Mouse (Mus musculus): ENCODE measurements around the gene Ifitm3. TPM values are rescaled to one million over a fixed set of nuclear protein-coding genes. Genes with fewer than 3 reads are reported as not detected.

The Ifitm3 gene
- polyA plus RNA-seq, 1 experiment from 2014 or later: 303 TPM

DNA sequence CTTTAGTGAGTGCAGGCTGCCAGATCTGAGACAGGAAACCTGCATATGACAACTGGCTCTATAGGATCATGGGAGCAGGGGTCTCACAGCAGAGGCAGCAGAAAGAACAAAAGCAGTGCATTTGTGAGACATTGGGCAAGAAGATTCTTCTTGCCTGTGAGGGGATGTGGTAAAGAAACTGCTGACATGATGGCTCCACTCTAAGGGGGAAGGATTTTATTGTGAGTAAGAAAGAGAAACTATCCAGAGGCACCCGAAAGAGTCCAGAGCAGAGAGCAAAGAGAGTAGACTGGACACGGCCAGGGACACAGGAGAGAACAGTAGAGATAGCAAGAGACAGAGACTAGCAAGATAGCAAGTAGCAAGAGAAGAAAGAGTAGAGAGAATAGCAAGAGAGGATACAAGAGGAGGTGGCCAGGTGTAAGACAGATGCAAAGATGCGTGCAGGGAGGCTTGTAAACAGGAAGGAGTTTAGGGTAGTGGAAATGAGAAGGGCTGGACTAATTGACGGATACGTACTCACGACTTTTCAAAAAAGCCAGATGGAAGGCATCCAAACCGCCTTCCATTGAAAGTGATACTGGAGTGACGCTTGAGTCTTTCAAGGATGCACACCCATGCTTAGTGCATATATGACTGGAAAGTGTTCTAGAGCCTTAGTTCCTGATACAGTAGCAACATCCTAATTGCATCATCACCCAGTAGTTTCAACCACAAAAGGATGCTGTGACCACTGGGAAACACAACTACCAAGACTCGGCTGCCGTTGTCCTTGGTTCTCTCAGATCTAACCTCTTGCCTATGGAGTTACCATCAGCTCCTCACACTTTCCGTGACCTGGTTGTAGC, 11.5 kb downstream of the Ifitm3 start:
- H3K4me3 ChIP-seq (ENCODE audit: low read depth, low read length): no peak overlapping the region
- WGBS: 88% methylated on average over 11 of the region's 11 CpGs
- no peaks in the 10 kb centered on the region for H3K4me1 ChIP-seq (replicated peaks; ENCODE audit: control insufficient read depth, insufficient read depth, low read length)
- H3K9ac ChIP-seq (ENCODE audit: low read length): no peak overlapping the region
- no peaks in the 10 kb centered on the region for H3K27me3 ChIP-seq (replicated peaks; ENCODE audit: control insufficient read depth, insufficient read depth, low read length)
- H3K4me2 ChIP-seq (ENCODE audit: low read length): no peak overlapping the region
- H3K36me3 ChIP-seq (ENCODE audit: control insufficient read depth, insufficient read depth, low read length): no peaks in the 10 kb centered on the region
- no peak for DNase-seq (ENCODE audit: low spot score)
- no peak overlapping the region for H3K27ac ChIP-seq (ENCODE audit: low read depth)
- no peaks in the 10 kb centered on the region for H3K9me3 ChIP-seq (ENCODE audit: control insufficient read depth, low read length)
- no peak for ATAC-seq (replicated peaks; ENCODE audit: low FRiP score, low TSS enrichment, low read depth)

- H3K4me2 ChIP-seq (ENCODE audit: low read length): no peak overlapping the region
- H3K4me1 ChIP-seq (replicated peaks; ENCODE audit: control insufficient read depth, insufficient read depth, low read length): no peaks in the 10 kb centered on the region
- no peak overlapping the region for H3K4me3 ChIP-seq (ENCODE audit: low read depth, low read length)
- DNase-seq (ENCODE audit: low spot score) (no peak), ATAC-seq (replicated peaks; ENCODE audit: low FRiP score, low TSS enrichment, low read depth) (no peak)
- H3K27ac ChIP-seq (ENCODE audit: low read depth): no peak overlapping the region
- no peaks in the 10 kb centered on the region for H3K27me3 ChIP-seq (replicated peaks; ENCODE audit: control insufficient read depth, insufficient read depth, low read length)
- H3K9ac ChIP-seq (ENCODE audit: low read length): no peak overlapping the region
- no peaks in the 10 kb centered on the region for H3K36me3 ChIP-seq (ENCODE audit: control insufficient read depth, insufficient read depth, low read length)
- no peaks in the 10 kb centered on the region for H3K9me3 ChIP-seq (ENCODE audit: control insufficient read depth, low read length)
- WGBS: 29% methylated on average over 1 of the region's 1 CpGs
Observed at GRCm38 (mm10) chr7:140997817-140998216, 12.8 kb downstream of the Ifitm3 start.

- Histone ChIP-seq H3K27ac (ENCODE audit: low read depth) (no peak overlapping the region), H3K27me3 (replicated peaks; ENCODE audit: control insufficient read depth, insufficient read depth, low read length) (no peaks in the 10 kb centered on the region), H3K4me1 (replicated peaks; ENCODE audit: control insufficient read depth, insufficient read depth, low read length) (no peaks in the 10 kb centered on the region), H3K36me3 (ENCODE audit: control insufficient read depth, insufficient read depth, low read length) (no peaks in the 10 kb centered on the region), H3K9ac (ENCODE audit: low read length) (no peak overlapping the region), H3K9me3 (ENCODE audit: control insufficient read depth, low read length) (no peaks in the 10 kb centered on the region), H3K4me3 (ENCODE audit: low read depth, low read length) (no peak overlapping the region), H3K4me2 (ENCODE audit: low read length) (no peak overlapping the region)
- WGBS: 89% methylated on average over 14 of the region's 14 CpGs
- ATAC-seq (replicated peaks; ENCODE audit: low FRiP score, low TSS enrichment, low read depth) (no peak), DNase-seq (ENCODE audit: low spot score) (no peak)
Observed at GRCm38 (mm10) chr7:140991117-140991689, 19.4 kb downstream of the Ifitm3 start.

- no peaks in the 10 kb centered on the region for H3K27me3 ChIP-seq (replicated peaks; ENCODE audit: control insufficient read depth, insufficient read depth, low read length)
- DNase-seq (ENCODE audit: low spot score) (no peak), ATAC-seq (replicated peaks; ENCODE audit: low FRiP score, low TSS enrichment, low read depth) (no peak)
- H3K9ac ChIP-seq (ENCODE audit: low read length): no peak overlapping the region
- H3K36me3 ChIP-seq (ENCODE audit: control insufficient read depth, insufficient read depth, low read length): no peaks in the 10 kb centered on the region
- H3K4me1 ChIP-seq (replicated peaks; ENCODE audit: control insufficient read depth, insufficient read depth, low read length): no peaks in the 10 kb centered on the region
- no peak overlapping the region for H3K27ac ChIP-seq (ENCODE audit: low read depth)
- H3K9me3 ChIP-seq (ENCODE audit: control insufficient read depth, low read length): no peaks in the 10 kb centered on the region
- no peak overlapping the region for H3K4me3 ChIP-seq (ENCODE audit: low read depth, low read length)
- 68% methylated on average over 5 of the region's 5 CpGs for WGBS
- no peak overlapping the region for H3K4me2 ChIP-seq (ENCODE audit: low read length)
Observed at GRCm38 (mm10) chr7:140990622-140991021, 19.9 kb downstream of the Ifitm3 start.

GRCm38 (mm10) chr7:140990185-140990584, 20.4 kb downstream of the Ifitm3 start:
- no peak overlapping the region for H3K4me2 ChIP-seq (ENCODE audit: low read length)
- no peaks in the 10 kb centered on the region for H3K36me3 ChIP-seq (ENCODE audit: control insufficient read depth, insufficient read depth, low read length)
- no peak overlapping the region for H3K9ac ChIP-seq (ENCODE audit: low read length)
- 54% methylated on average over 6 of the region's 6 CpGs for WGBS
- ATAC-seq (replicated peaks; ENCODE audit: low FRiP score, low TSS enrichment, low read depth) (peak; percentile 19; the same call in 1 of the 2 replicates), DNase-seq (ENCODE audit: low spot score) (no peak)
- H3K4me1 ChIP-seq (replicated peaks; ENCODE audit: control insufficient read depth, insufficient read depth, low read length): no peaks in the 10 kb centered on the region
- H3K4me3 ChIP-seq (ENCODE audit: low read depth, low read length): no peak overlapping the region
- no peak overlapping the region for H3K27ac ChIP-seq (ENCODE audit: low read depth)
- H3K27me3 ChIP-seq (replicated peaks; ENCODE audit: control insufficient read depth, insufficient read depth, low read length): no peaks in the 10 kb centered on the region
- no peaks in the 10 kb centered on the region for H3K9me3 ChIP-seq (ENCODE audit: control insufficient read depth, low read length)

DNA sequence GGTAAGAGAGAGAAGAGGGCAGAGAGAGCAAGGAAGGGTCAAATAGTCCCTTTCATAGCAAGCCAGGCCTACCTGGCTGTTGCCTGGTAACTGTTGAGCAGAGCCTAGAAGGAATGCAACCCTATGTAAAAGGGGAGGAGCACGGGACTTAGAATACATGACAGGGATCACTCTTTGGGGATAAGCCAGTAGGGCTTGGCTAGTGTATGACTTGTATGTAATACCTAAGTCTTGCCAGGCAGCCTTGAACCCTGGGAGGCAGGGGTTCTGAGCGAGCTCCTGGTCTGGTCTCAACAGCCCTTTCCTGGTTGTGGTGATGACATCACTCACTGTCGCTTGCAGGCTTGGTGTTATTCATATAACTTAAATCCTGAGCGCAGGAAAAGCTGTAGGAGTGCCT, 21.5 kb downstream of the Ifitm3 start:
- no peaks in the 10 kb centered on the region for H3K9me3 ChIP-seq (ENCODE audit: control insufficient read depth, low read length)
- no peak overlapping the region for H3K27ac ChIP-seq (ENCODE audit: low read depth)
- ATAC-seq (replicated peaks; ENCODE audit: low FRiP score, low TSS enrichment, low read depth) (no peak), DNase-seq (ENCODE audit: low spot score) (no peak)
- no peaks in the 10 kb centered on the region for H3K4me1 ChIP-seq (replicated peaks; ENCODE audit: control insufficient read depth, insufficient read depth, low read length)
- H3K4me2 ChIP-seq (ENCODE audit: low read length): no peak overlapping the region
- H3K36me3 ChIP-seq (ENCODE audit: control insufficient read depth, insufficient read depth, low read length): no peaks in the 10 kb centered on the region
- WGBS: 73% methylated on average over 4 of the region's 4 CpGs
- no peaks in the 10 kb centered on the region for H3K27me3 ChIP-seq (replicated peaks; ENCODE audit: control insufficient read depth, insufficient read depth, low read length)
- H3K9ac ChIP-seq (ENCODE audit: low read length): no peak overlapping the region
- H3K4me3 ChIP-seq (ENCODE audit: low read depth, low read length): no peak overlapping the region

- Histone ChIP-seq H3K4me2 (ENCODE audit: low read length) (no peak overlapping the region), H3K4me3 (ENCODE audit: low read depth, low read length) (no peak overlapping the region), H3K27me3 (replicated peaks; ENCODE audit: control insufficient read depth, insufficient read depth, low read length) (no peaks in the 10 kb centered on the region), H3K9me3 (ENCODE audit: control insufficient read depth, low read length) (no peaks in the 10 kb centered on the region), H3K9ac (ENCODE audit: low read length) (no peak overlapping the region), H3K27ac (ENCODE audit: low read depth) (no peak overlapping the region), H3K4me1 (replicated peaks; ENCODE audit: control insufficient read depth, insufficient read depth, low read length) (no peaks in the 10 kb centered on the region), H3K36me3 (ENCODE audit: control insufficient read depth, insufficient read depth, low read length) (no peaks in the 10 kb centered on the region)
- WGBS: 81% methylated on average over 17 of the region's 17 CpGs
- no peak for ATAC-seq (replicated peaks; ENCODE audit: low FRiP score, low TSS enrichment, low read depth)
- DNase-seq (ENCODE audit: low spot score): no peak
Observed at GRCm38 (mm10) chr7:140987182-140988138, 23.1 kb downstream of the Ifitm3 start.

GRCm38 (mm10) chr7:140982971-140983370, 27.6 kb downstream of the Ifitm3 start:
- Histone ChIP-seq H3K9ac (ENCODE audit: low read length) (no peak overlapping the region), H3K4me2 (ENCODE audit: low read length) (no peak overlapping the region), H3K27me3 (replicated peaks; ENCODE audit: control insufficient read depth, insufficient read depth, low read length) (no peaks in the 10 kb centered on the region), H3K9me3 (ENCODE audit: control insufficient read depth, low read length) (no peaks in the 10 kb centered on the region), H3K36me3 (ENCODE audit: control insufficient read depth, insufficient read depth, low read length) (no peaks in the 10 kb centered on the region), H3K27ac (ENCODE audit: low read depth) (no peak overlapping the region), H3K4me3 (ENCODE audit: low read depth, low read length) (no peak overlapping the region), H3K4me1 (replicated peaks; ENCODE audit: control insufficient read depth, insufficient read depth, low read length) (no peaks in the 10 kb centered on the region)
- no peak for DNase-seq (ENCODE audit: low spot score)
- WGBS: 92% methylated on average over 7 of the region's 7 CpGs
- no peak for ATAC-seq (replicated peaks; ENCODE audit: low FRiP score, low TSS enrichment, low read depth)

All from intestine, embryonic 14.5 days (tissue).